Mouse (Mus musculus) CH12.LX (cell line): ENCODE measurements at regions not wholly inside any gene's neighbourhood (a gene's known extent, or its start where the extent isn't known, plus 50 kb on each side); places are given as distances from the start of the nearest gene placed in this dataset.
A peak's percentile ranks its signal among the peaks of the same experiment; 100 is the strongest.

Experiments used
- DNase-seq: peaks from one replicate; pipeline ENCODE4 v3.0.0-alpha.2; 2013; ENCODE audit errors: extremely low read depth
- H3K27ac ChIP-seq: 2 replicates; pipeline ENCODE4 v1.5.1; 2012; ENCODE audit warnings: low read depth, mild to moderate bottlenecking, control low read depth, moderate library complexity; ENCODE audit not compliant: insufficient read depth
- H3K27me3 ChIP-seq: replicated peaks from 2 replicates; pipeline ENCODE3; 2012; ENCODE audit warnings: inconsistent platforms
- H3K36me3 ChIP-seq, 2 experiments: replicated peaks in 1 of 2; 2 replicates each; pipeline versions ENCODE3 to v1.6.1; 2012; ENCODE audit warnings: inconsistent platforms in 1 of 2, low read length in 1 of 2, mild to moderate bottlenecking in 1 of 2, mixed read lengths in 1 of 2, moderate library complexity in 1 of 2; ENCODE audit not compliant: control insufficient read depth in 1 of 2, insufficient read depth in 1 of 2
- H3K4me1 ChIP-seq, 2 experiments: 2 replicates each; pipeline ENCODE4 v1.6.1; 2012; ENCODE audit warnings: inconsistent platforms in 1 of 2, moderate library complexity in 1 of 2; ENCODE audit not compliant: insufficient read depth in 2 of 2, control insufficient read depth in 1 of 2
- H3K4me2 ChIP-seq: 2 replicates; pipeline ENCODE4 v1.6.1; 2012; ENCODE audit warnings: low read depth, mild to moderate bottlenecking, control low read depth; ENCODE audit not compliant: poor library complexity, insufficient read depth, severe bottlenecking
- H3K4me3 ChIP-seq, 3 experiments: fragments of 150-350 bp in 1 of 3; sonication (generic) in 1 of 3; replicated peaks in 1 of 3; 2 replicates each; pipeline versions ENCODE3 to v1.5.1; 2011 to 2012; ENCODE audit warnings: low read depth in 2 of 3, low read length in 2 of 3, mild to moderate bottlenecking in 2 of 3, moderate library complexity in 2 of 3, control low read depth in 1 of 3, improper control_type of control experiment in 1 of 3, inconsistent platforms in 1 of 3, mixed read lengths in 1 of 3; ENCODE audit not compliant: poor library complexity in 1 of 3
- H3K79me2 ChIP-seq: replicated peaks from 2 replicates; pipeline ENCODE4 v1.6.1; 2012; ENCODE audit warnings: mild to moderate bottlenecking, moderate library complexity; ENCODE audit not compliant: control insufficient read depth, poor library complexity, insufficient read depth, severe bottlenecking; ENCODE audit errors: extremely low read depth
- H3K9ac ChIP-seq: 2 replicates; pipeline ENCODE4 v1.6.1; 2012; ENCODE audit warnings: low read depth, mild to moderate bottlenecking, control low read depth, moderate library complexity; ENCODE audit not compliant: insufficient read depth
- H3K9me3 ChIP-seq: replicated peaks from 2 replicates; pipeline ENCODE3; 2012; ENCODE audit warnings: low read length, inconsistent platforms, mixed read lengths
- E2F4 ChIP-seq: IDR thresholded peaks from 2 replicates; pipeline ENCODE4 v1.6.1; 2011; ENCODE audit warnings: low read depth, low read length, improper control_type of control experiment; ENCODE audit not compliant: insufficient replicate concordance
- ELF1 ChIP-seq: IDR thresholded peaks from 2 replicates; pipeline ENCODE4 v1.6.1; 2014; ENCODE audit warnings: low read depth, mild to moderate bottlenecking, inconsistent platforms, low read length, improper control_type of control experiment
- EP300 ChIP-seq: IDR thresholded peaks from 2 replicates; pipeline ENCODE4 v1.6.1; 2011; ENCODE audit warnings: low read length, improper control_type of control experiment
- MAFK ChIP-seq: IDR thresholded peaks from 2 replicates; pipeline ENCODE4 v1.6.1; 2011; ENCODE audit warnings: low read length, improper control_type of control experiment; ENCODE audit not compliant: insufficient replicate concordance
- MAX ChIP-seq: IDR thresholded peaks from 2 replicates; pipeline ENCODE4 v1.6.1; 2011; ENCODE audit warnings: low read length, improper control_type of control experiment
- MAZ ChIP-seq: IDR thresholded peaks from 2 replicates; pipeline ENCODE4 v1.6.1; 2012; ENCODE audit warnings: low read depth, mild to moderate bottlenecking, inconsistent platforms, low read length, improper control_type of control experiment, moderate library complexity
- MEF2A ChIP-seq: IDR thresholded peaks from 2 replicates; pipeline ENCODE4 v1.6.1; 2014; ENCODE audit warnings: low read depth, mild to moderate bottlenecking, inconsistent platforms, low read length, improper control_type of control experiment, borderline replicate concordance
- MYC ChIP-seq: IDR thresholded peaks from 2 replicates; pipeline ENCODE4 v1.6.1; 2011; ENCODE audit warnings: low read depth, mild to moderate bottlenecking, improper control_type of control experiment, low read length
- RCOR1 ChIP-seq: conservative IDR thresholded peaks from 2 replicates; pipeline ENCODE4 v1.6.1; 2012; ENCODE audit warnings: low read depth, mild to moderate bottlenecking, inconsistent platforms, low read length, improper control_type of control experiment
- SIN3A ChIP-seq: IDR thresholded peaks from 2 replicates; pipeline ENCODE4 v1.6.1; 2012; ENCODE audit warnings: low read length, improper control_type of control experiment, inconsistent platforms
- SMC3 ChIP-seq: IDR thresholded peaks from 2 replicates; pipeline ENCODE4 v1.6.1; 2011; ENCODE audit warnings: low read depth, low read length, improper control_type of control experiment
- TCF12 ChIP-seq: IDR thresholded peaks from 2 replicates; pipeline ENCODE4 v1.6.1; 2014; ENCODE audit warnings: low read depth, mild to moderate bottlenecking, inconsistent platforms, low read length, improper control_type of control experiment
- USF1 ChIP-seq: IDR thresholded peaks from 2 replicates; pipeline ENCODE4 v1.6.1; 2014; ENCODE audit warnings: low read depth, mild to moderate bottlenecking, inconsistent platforms, low read length, improper control_type of control experiment
- dilution Hi-C: fragments of 300-500 bp; cut with MboI; formaldehyde crosslinking; loops from 2 replicates; pipeline ENCODE4 v1.14.3; 2020; ENCODE audit warnings: low sequenced_read_pairs; ENCODE audit not compliant: extremely low pct_unique_long_range_greater_than_20kb, extremely low pct_ligation_motif_present
- in situ Hi-C: fragments of 300-500 bp; cut with MboI; formaldehyde crosslinking; loops from 3 replicates; pipeline ENCODE4 v1.14.3; 2019; ENCODE audit warnings: low sequenced_read_pairs, low pct_ligation_motif_present, low pct_unique_long_range_greater_than_20kb, mixed read lengths

GRCm38 (mm10) chr16:22714315-22714714, 57.3 kb upstream of the Dgkg start:
- Histone ChIP-seq H3K79me2 (no peaks in the 10 kb centered on the region), H3K36me3 (no peaks in the 10 kb centered on the region), H3K9ac (no peak overlapping the region), H3K4me1 (peaks cover 9 to 15% of the 10 kb centered on the region in 2 experiments), H3K9me3 (no peaks in the 10 kb centered on the region), H3K4me3 (no peak overlapping the region), H3K27ac (no peak overlapping the region), H3K4me2 (no peak overlapping the region), H3K27me3 (no peaks in the 10 kb centered on the region)
- DNase-seq = no peak
- no peak for TF ChIP-seq EP300
- TF ChIP-seq MAFK = peak; percentile 100
- dilution Hi-C loops = no loop called here
- in situ Hi-C loops = no loop called here

DNA sequence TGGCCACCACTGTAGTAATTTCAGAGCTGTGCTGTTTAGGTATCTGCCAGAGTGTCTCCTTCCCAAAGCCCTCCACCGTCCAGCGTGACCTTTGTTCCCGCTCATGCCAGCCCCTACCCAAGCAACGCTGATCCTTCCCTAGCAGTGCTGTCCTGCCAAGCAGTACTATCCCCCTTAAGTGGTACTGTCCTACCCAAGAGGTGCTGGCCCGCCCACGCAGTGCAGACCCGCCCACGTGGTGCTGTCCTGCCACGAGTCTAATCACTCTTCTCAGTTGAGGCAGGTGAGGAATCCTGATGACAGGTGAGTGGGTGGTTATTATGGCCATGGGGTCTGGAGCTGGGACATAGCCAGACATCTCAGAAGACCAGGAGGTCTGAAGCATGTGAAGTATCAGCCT, 51.7 kb upstream of the Dgkg start:
- dilution Hi-C loops (no loop called here), in situ Hi-C loops (no loop called here)

More for the DNA sequence above, 51.7 kb upstream of the Dgkg start:
- TF ChIP-seq USF1 (no peak), MAFK (no peak), TCF12 (no peak), SIN3A (no peak), MEF2A (no peak), MYC (no peak), RCOR1 (no peak), MAX (no peak), MAZ (no peak), E2F4 (no peak), SMC3 (no peak), ELF1 (no peak)
- TF ChIP-seq, all 38 proteins: peak for 0
- Histone ChIP-seq H3K36me3 (no peaks in the 10 kb centered on the region), H3K9me3 (no peaks in the 10 kb centered on the region), H3K27ac (no peak overlapping the region), H3K9ac (no peak overlapping the region), H3K4me1 (peaks cover 2 to 3% of the 10 kb centered on the region in 2 experiments; a peak in 1 of 4 replicates), H3K79me2 (no peaks in the 10 kb centered on the region), H3K4me2 (no peak overlapping the region), H3K27me3 (no peaks in the 10 kb centered on the region), H3K4me3 (no peak overlapping the region)
- no peak for DNase-seq
